ENCODE assay signal across 27 mouse cellular contexts in genomic region chr16:20725750-20726149, GRCm38 (mm10). TPM values are rescaled to one million over a fixed set of nuclear protein-coding genes. Genes with fewer than 3 reads are reported as not detected.
A peak's percentile ranks its signal among the peaks of the same experiment; 100 is the strongest.
DNase-seq lines count a peak whose midpoint lies in the region; ATAC-seq and TF ChIP-seq lines count a peak whose summit lies in the region.
"Had no signal": no experiment of that assay in that cellular context is flagged by ENCODE, and none has a peak within 500 bp of the region (broad histone marks: within the 10 kb centered on the region; RNA-seq: fewer than 3 reads in every experiment).

No protein-coding gene starts in this region.

- WGBS in forebrain, embryonic 11.5 days: 79% methylated on average over 4 of the region's 4 CpGs
- WGBS in forebrain, postnatal 0 days: 89% methylated on average over 4 of the region's 4 CpGs
- 83% methylated on average over 4 of the region's 4 CpGs for WGBS in limb, embryonic 10.5 days
- 80% methylated on average over 4 of the region's 4 CpGs for WGBS in midbrain, embryonic 13.5 days

- TF ChIP-seq CTCF in forebrain, postnatal 0 days (IDR thresholded peaks at IDR 0.05; ENCODE audit: low read depth): no peak

- intact Hi-C loops in heart, postnatal 36 days (cut with DNase I): no loop called here

- peak; percentile 29 for DNase-seq in forebrain, embryonic 11.5 days (ENCODE audit: low spot score)
- DNase-seq in forebrain, postnatal 0 days: no peak
- peak; percentile 25 to 29 for DNase-seq in heart, adult 18-20 months
- DNase-seq in heart, postnatal 36 days: no peak
- peak; percentile 30 for DNase-seq in 3T3-L1 (ENCODE audit: low read depth, low spot score)
- DNase-seq in limb, embryonic 10.5 days (ENCODE audit: low spot score): no peak
- no peak for DNase-seq in urinary bladder, postnatal 4 days (ENCODE audit: low spot score in 2 of 2)
- DNase-seq: adrenal gland, adult 2 months; cerebellum, adult 9-11 months; cerebellum, postnatal 25 days; gastrocnemius, postnatal 14 days; heart, postnatal 14 days; kidney, adult 2 months had no signal

- no peaks in the 10 kb centered on the region for H3K9me3 ChIP-seq in forebrain, embryonic 11.5 days (ENCODE audit: control insufficient read depth, low read length)
- H3K9me3 ChIP-seq in forebrain, postnatal 0 days (ENCODE audit: low read length): no peaks in the 10 kb centered on the region
- H3K9me3 ChIP-seq in limb, embryonic 10.5 days (replicated peaks): no peaks in the 10 kb centered on the region
- no peaks in the 10 kb centered on the region for H3K9me3 ChIP-seq in midbrain, embryonic 13.5 days
- H3K9me3 ChIP-seq: embryonic facial prominence, embryonic 12.5 days; embryonic facial prominence, embryonic 15.5 days; forebrain, embryonic 10.5 days; heart, embryonic 13.5 days; hindbrain, embryonic 12.5 days; hindbrain, embryonic 15.5 days had no signal

- H3K27ac ChIP-seq in forebrain, embryonic 11.5 days (ENCODE audit: low read depth, low read length): no peak overlapping the region
- no peak overlapping the region for H3K27ac ChIP-seq in forebrain, postnatal 0 days (ENCODE audit: low read depth, low read length)
- H3K27ac ChIP-seq in limb, embryonic 10.5 days: 0 out of 2 replicates have a peak overlapping the region, but pooled peaks have one; percentile 42
- H3K27ac ChIP-seq in midbrain, embryonic 13.5 days: no peak overlapping the region
- H3K27ac ChIP-seq: embryonic facial prominence, embryonic 12.5 days; embryonic facial prominence, embryonic 15.5 days; forebrain, embryonic 10.5 days; heart, embryonic 13.5 days; hindbrain, embryonic 12.5 days; hindbrain, embryonic 15.5 days had no signal

- no peak overlapping the region for H3K4me2 ChIP-seq in forebrain, embryonic 11.5 days (ENCODE audit: low read depth, low read length, severe bottlenecking)
- H3K4me2 ChIP-seq in forebrain, postnatal 0 days (ENCODE audit: low read depth): no peak overlapping the region
- H3K4me2 ChIP-seq in midbrain, embryonic 13.5 days (replicated peaks): no peak overlapping the region
- H3K4me2 ChIP-seq: embryonic facial prominence, embryonic 12.5 days; embryonic facial prominence, embryonic 15.5 days; heart, embryonic 13.5 days; hindbrain, embryonic 12.5 days; hindbrain, embryonic 15.5 days had no signal

- H3K9ac ChIP-seq in forebrain, embryonic 11.5 days (ENCODE audit: low read length): no peak overlapping the region
- H3K9ac ChIP-seq in forebrain, postnatal 0 days: no peak overlapping the region
- H3K9ac ChIP-seq in midbrain, embryonic 13.5 days (replicated peaks): no peak overlapping the region
- H3K9ac ChIP-seq: embryonic facial prominence, embryonic 12.5 days; embryonic facial prominence, embryonic 15.5 days; heart, embryonic 13.5 days; hindbrain, embryonic 12.5 days; hindbrain, embryonic 15.5 days had no signal

- H3K4me1 ChIP-seq in forebrain, embryonic 11.5 days (replicated peaks; ENCODE audit: control insufficient read depth, insufficient read depth, low read length): no peaks in the 10 kb centered on the region
- H3K4me1 ChIP-seq in forebrain, postnatal 0 days (ENCODE audit: insufficient read depth): no peaks in the 10 kb centered on the region
- peaks cover 23% of the 10 kb centered on the region; the same call in 1 of the 2 replicates for H3K4me1 ChIP-seq in limb, embryonic 10.5 days
- no peaks in the 10 kb centered on the region for H3K4me1 ChIP-seq in midbrain, embryonic 13.5 days (replicated peaks)
- H3K4me1 ChIP-seq: embryonic facial prominence, embryonic 12.5 days; heart, embryonic 13.5 days; hindbrain, embryonic 15.5 days had no signal

- H3K36me3 ChIP-seq in forebrain, embryonic 11.5 days (ENCODE audit: control insufficient read depth, insufficient read depth, low read length): no peaks in the 10 kb centered on the region; the same call in 1 of the 2 replicates
- peaks cover 11% of the 10 kb centered on the region; the same call in 1 of the 2 replicates for H3K36me3 ChIP-seq in forebrain, postnatal 0 days (ENCODE audit: insufficient read depth)
- H3K36me3 ChIP-seq in limb, embryonic 10.5 days: peaks cover 20% of the 10 kb centered on the region
- H3K36me3 ChIP-seq in midbrain, embryonic 13.5 days: peaks cover 14% of the 10 kb centered on the region

- ATAC-seq in forebrain, embryonic 11.5 days (replicated peaks; ENCODE audit: low FRiP score): no peak
- ATAC-seq in forebrain, postnatal 0 days: no peak
- no peak for ATAC-seq in midbrain, embryonic 13.5 days
- ATAC-seq: CD4-positive, CD25-positive, alpha-beta regulatory T cell, adult 4 months; forebrain, embryonic 14.5 days; intestine, postnatal 0 days had no signal

- no peak overlapping the region for H3K4me3 ChIP-seq in forebrain, embryonic 11.5 days (ENCODE audit: low read depth, low read length)
- H3K4me3 ChIP-seq in forebrain, postnatal 0 days (ENCODE audit: low read depth, low read length): no peak overlapping the region
- no peak overlapping the region for H3K4me3 ChIP-seq in limb, embryonic 10.5 days
- H3K4me3 ChIP-seq in midbrain, embryonic 13.5 days (replicated peaks): no peak overlapping the region
- H3K4me3 ChIP-seq: embryonic facial prominence, embryonic 12.5 days; embryonic facial prominence, embryonic 15.5 days; erythroblast, embryonic 14.5 days; forebrain, embryonic 10.5 days; heart, embryonic 13.5 days; hindbrain, embryonic 12.5 days; hindbrain, embryonic 15.5 days had no signal

- H3K27me3 ChIP-seq in forebrain, embryonic 11.5 days (ENCODE audit: control insufficient read depth, insufficient read depth, low read length): no peaks in the 10 kb centered on the region
- H3K27me3 ChIP-seq in forebrain, postnatal 0 days (ENCODE audit: insufficient read depth, low read length): no peaks in the 10 kb centered on the region
- peaks cover 6% of the 10 kb centered on the region; the same call in 1 of the 2 replicates for H3K27me3 ChIP-seq in limb, embryonic 10.5 days (ENCODE audit: low read depth, poor library complexity, severe bottlenecking)
- H3K27me3 ChIP-seq in midbrain, embryonic 13.5 days: no peaks in the 10 kb centered on the region
- H3K27me3 ChIP-seq: embryonic facial prominence, embryonic 12.5 days; embryonic facial prominence, embryonic 15.5 days; hindbrain, embryonic 15.5 days had no signal

RNA-seq across cellular contexts. Expression of gene Chrd, which starts 7.2 kb away (rescaled TPM):
- polyA plus RNA-seq in forebrain, embryonic 11.5 days (2014; fragmentation: Nextera tagmentation; extraction: Ambion mirVana): 1.9 and 2.3 TPM in 2 replicates
- 15.8 and 15.9 TPM in 2 replicates for total RNA-seq in forebrain, postnatal 0 days (2014; rRNA removed)
- 3.4 and 3.6 TPM in 2 replicates for polyA plus RNA-seq in forebrain, postnatal 0 days (2015; fragmentation: Nextera tagmentation; extraction: Ambion mirVana)
- total RNA-seq in heart, adult 18-20 months (2021): 1 to 10 TPM; 1.7 to 2.0 TPM
- 1 to 10 TPM; 2.1 to 2.5 TPM for total RNA-seq in heart, postnatal 36 days (2021)
- 0.41 and 1.6 TPM in 2 replicates for polyA plus RNA-seq in limb, embryonic 10.5 days (2016; fragmentation: Nextera tagmentation; extraction: Ambion mirVana)
- polyA plus RNA-seq in midbrain, embryonic 13.5 days (2015; fragmentation: Nextera tagmentation; extraction: Ambion mirVana): 3.8 and 4.3 TPM in 2 replicates
- total RNA-seq: common myeloid progenitor, adult 5-6 weeks; hematopoietic stem cell, adult 5-6 weeks; MEL had no signal
- polyA plus RNA-seq: CD4-positive, CD25-positive, alpha-beta regulatory T cell, adult 4 months; erythroblast, embryonic 14.5 days had no signal

RNA-seq across cellular contexts. Expression of gene Clcn2, which starts 8.2 kb away (rescaled TPM):
- polyA plus RNA-seq in forebrain, embryonic 11.5 days (2014; fragmentation: Nextera tagmentation; extraction: Ambion mirVana): 16.5 and 20.5 TPM in 2 replicates
- 41.9 and 47.9 TPM in 2 replicates for total RNA-seq in forebrain, postnatal 0 days (2014; rRNA removed)
- 10.7 and 14.1 TPM in 2 replicates for polyA plus RNA-seq in forebrain, postnatal 0 days (2015; fragmentation: Nextera tagmentation; extraction: Ambion mirVana)
- total RNA-seq in heart, adult 18-20 months (2021): 1 to 10 TPM; 1.2 to 1.6 TPM
- total RNA-seq in heart, postnatal 36 days (2021): 1 to 10 TPM; 2.3 to 2.6 TPM
- polyA plus RNA-seq in limb, embryonic 10.5 days (2016; fragmentation: Nextera tagmentation; extraction: Ambion mirVana): 14.1 and 18.5 TPM in 2 replicates
- 20.6 and 32.0 TPM in 2 replicates for polyA plus RNA-seq in midbrain, embryonic 13.5 days (2015; fragmentation: Nextera tagmentation; extraction: Ambion mirVana)

RNA-seq across cellular contexts. Expression of gene Polr2h, which starts 8.3 kb away (rescaled TPM):
- 116 and 121 TPM in 2 replicates for polyA plus RNA-seq in forebrain, embryonic 11.5 days (2014; fragmentation: Nextera tagmentation; extraction: Ambion mirVana)
- total RNA-seq in forebrain, postnatal 0 days (2014; rRNA removed): 43.7 and 55.3 TPM in 2 replicates
- polyA plus RNA-seq in forebrain, postnatal 0 days (2015; fragmentation: Nextera tagmentation; extraction: Ambion mirVana): 87.4 and 103 TPM in 2 replicates
- 10 to 100 TPM; 11.0 to 13.1 TPM for total RNA-seq in heart, adult 18-20 months (2021)
- total RNA-seq in heart, postnatal 36 days (2021): 10 to 100 TPM; 10.5 to 12.4 TPM
- 148 and 173 TPM in 2 replicates for polyA plus RNA-seq in limb, embryonic 10.5 days (2016; fragmentation: Nextera tagmentation; extraction: Ambion mirVana)
- polyA plus RNA-seq in midbrain, embryonic 13.5 days (2015; fragmentation: Nextera tagmentation; extraction: Ambion mirVana): 86.3 and 87.9 TPM in 2 replicates

RNA-seq across cellular contexts. Expression of gene Thpo, which starts 8.6 kb away (rescaled TPM):
- 0.24 and 0.51 TPM in 2 replicates for polyA plus RNA-seq in forebrain, embryonic 11.5 days (2014; fragmentation: Nextera tagmentation; extraction: Ambion mirVana)
- 0.69 and 1.0 TPM in 2 replicates for total RNA-seq in forebrain, postnatal 0 days (2014; rRNA removed)
- polyA plus RNA-seq in forebrain, postnatal 0 days (2015; fragmentation: Nextera tagmentation; extraction: Ambion mirVana): 0.51 and 0.52 TPM in 2 replicates
- under 1 TPM in 1 of 2 experiments, not detected in 1; 0.18 TPM for total RNA-seq in heart, adult 18-20 months (2021)
- under 1 TPM in 1 of 2 experiments, not detected in 1; 0.25 TPM for total RNA-seq in heart, postnatal 36 days (2021)
- polyA plus RNA-seq in limb, embryonic 10.5 days (2016; fragmentation: Nextera tagmentation; extraction: Ambion mirVana): 0.21 and 0.54 TPM in 2 replicates
- polyA plus RNA-seq in midbrain, embryonic 13.5 days (2015; fragmentation: Nextera tagmentation; extraction: Ambion mirVana): 0.71 and 1.4 TPM in 2 replicates
- total RNA-seq: common myeloid progenitor, adult 5-6 weeks; hematopoietic stem cell, adult 5-6 weeks; MEL had no signal
- polyA plus RNA-seq: CD4-positive, CD25-positive, alpha-beta regulatory T cell, adult 4 months; erythroblast, embryonic 14.5 days had no signal

RNA-seq across cellular contexts. Expression of gene Fam131a, which starts 32.7 kb away (rescaled TPM):
- 15.2 and 16.3 TPM in 2 replicates for polyA plus RNA-seq in forebrain, embryonic 11.5 days (2014; fragmentation: Nextera tagmentation; extraction: Ambion mirVana)
- total RNA-seq in forebrain, postnatal 0 days (2014; rRNA removed): 169 and 200 TPM in 2 replicates
- 81.6 and 89.9 TPM in 2 replicates for polyA plus RNA-seq in forebrain, postnatal 0 days (2015; fragmentation: Nextera tagmentation; extraction: Ambion mirVana)
- 10 to 100 TPM; 19.8 to 31.3 TPM for total RNA-seq in heart, adult 18-20 months (2021)
- 10 to 100 TPM; 27.9 to 30.2 TPM for total RNA-seq in heart, postnatal 36 days (2021)
- polyA plus RNA-seq in limb, embryonic 10.5 days (2016; fragmentation: Nextera tagmentation; extraction: Ambion mirVana): 2.7 and 3.8 TPM in 2 replicates
- 35.7 and 37.3 TPM in 2 replicates for polyA plus RNA-seq in midbrain, embryonic 13.5 days (2015; fragmentation: Nextera tagmentation; extraction: Ambion mirVana)
- total RNA-seq: common myeloid progenitor, adult 5-6 weeks; MEL had no signal

Comparison
In these comparisons a context has a peak if more than half of its experiments do, and no peak if none do; other contexts are left out.
1. DNase-seq: peak in forebrain, embryonic 11.5 days (single experiment), heart, adult 18-20 months (2 of 2) and 3T3-L1 (single experiment); none in forebrain, postnatal 0 days (single experiment), heart, postnatal 36 days (0 of 2), limb, embryonic 10.5 days (single experiment) and urinary bladder, postnatal 4 days (0 of 2).